Mouse (Mus musculus) heart, embryonic 10.5 days (tissue): ENCODE data around the gene Gmfb. TPM values are rescaled to one million over a fixed set of nuclear protein-coding genes. Genes with fewer than 3 reads are reported as not detected.
"Not testable (repeated sequence)": the region's sequence is repeated elsewhere in the genome, so short reads cannot be mapped to it uniquely, and the experiment has no call there.

Experiments used
- DNase-seq: peaks from one replicate; pipeline ENCODE4 v3.0.0-alpha.2; 2017; ENCODE audit warnings: low spot score
- H3K27ac ChIP-seq: fragments of 300-500 bp; sonication (generic); 2 replicates; pipeline ENCODE4 v1.5.1; 2016; ENCODE audit warnings: mild to moderate bottlenecking
- H3K27me3 ChIP-seq: fragments of 300-500 bp; sonication (generic); 2 replicates; pipeline ENCODE4 v1.6.1; 2016; ENCODE audit warnings: mild to moderate bottlenecking; ENCODE audit not compliant: poor library complexity, insufficient read depth, severe bottlenecking
- H3K36me3 ChIP-seq: fragments of 300-500 bp; sonication (generic); 2 replicates; pipeline ENCODE4 v1.6.1; 2016; ENCODE audit warnings: mild to moderate bottlenecking, moderate library complexity
- H3K4me1 ChIP-seq: fragments of 300-500 bp; sonication (generic); 2 replicates; pipeline ENCODE4 v1.6.1; 2016; ENCODE audit warnings: mild to moderate bottlenecking
- H3K4me3 ChIP-seq: fragments of 300-500 bp; sonication (generic); 2 replicates; pipeline ENCODE4 v1.5.1; 2016; ENCODE audit warnings: mild to moderate bottlenecking, moderate library complexity
- H3K9me3 ChIP-seq: fragments of 300-500 bp; sonication (generic); 2 replicates; pipeline ENCODE4 v1.6.1; 2016; ENCODE audit warnings: mild to moderate bottlenecking, moderate library complexity
- WGBS: fragments of 180-500 bp; shearing (Covaris S2); methylation state at CpG from one replicate; pipeline ENCODE4 v1.1.7; 2016; 5-methylcytosine and 5-hydroxymethylcytosine counted together
- polyA plus RNA-seq: library from polyadenylated mRNA; unstranded; fragments of >200 nt; fragmentation: Nextera tagmentation; extraction: Ambion mirVana; gene quantifications from 2 replicates; pipeline ENCODE4 v1.2.1, GENCODE M21; 2016

Gene Gmfb
- polyA plus RNA-seq, 1 experiment from 2014 or later, result 73.6 TPM

- Histone ChIP-seq H3K36me3 (no peaks in the 10 kb centered on the region), H3K27ac (no peak overlapping the region), H3K4me3 (no peak overlapping the region), H3K27me3 (peaks cover 9% of the 10 kb centered on the region; the same call in 1 of the 2 replicates), H3K4me1 (peaks cover 13% of the 10 kb centered on the region), H3K9me3 (no peaks in the 10 kb centered on the region)
- 76% methylated on average over 2 of the region's 2 CpGs for WGBS
- no peak for DNase-seq
Observed at GRCm38 (mm10) chr14:46823996-46824395, 2.0 kb upstream of the Gmfb start.

GRCm38 (mm10) chr14:46821271-46821872 lies 670 bp downstream of the Gmfb start:
- Histone ChIP-seq H3K27me3 (peaks cover 9% of the 10 kb centered on the region; the same call in 1 of the 2 replicates), H3K9me3 (no peaks in the 10 kb centered on the region), H3K4me3 (peak overlapping the region; percentile 88), H3K4me1 (peaks cover 13% of the 10 kb centered on the region), H3K27ac (peak overlapping the region; percentile 97), H3K36me3 (peaks cover 11% of the 10 kb centered on the region)
- WGBS, result under 1% methylated on average over 11 of the region's 11 CpGs
- no peak for DNase-seq

- DNase-seq, H3K9me3 ChIP-seq: not testable (repeated sequence)
- 83% methylated on average over 6 of the region's 6 CpGs for WGBS
Observed at GRCm38 (mm10) chr14:46819961-46820360, 2.1 kb downstream of the Gmfb start.

GRCm38 (mm10) chr14:46818743-46819142 lies 3.3 kb downstream of the Gmfb start:
- 92% methylated on average over 7 of the region's 7 CpGs for WGBS
- H3K27ac ChIP-seq, result no peak overlapping the region
- peaks cover 27% of the 10 kb centered on the region for H3K36me3 ChIP-seq
- H3K4me3 ChIP-seq, result no peak overlapping the region
- peaks cover 21% of the 10 kb centered on the region for H3K4me1 ChIP-seq
- no peak for DNase-seq
- H3K27me3 ChIP-seq, result peaks cover 6% of the 10 kb centered on the region; the same call in 1 of the 2 replicates
- H3K9me3 ChIP-seq, result no peaks in the 10 kb centered on the region

More at GRCm38 (mm10) chr14:46819961-46820360, 2.1 kb downstream of the Gmfb start:
- H3K27me3 ChIP-seq, H3K27ac ChIP-seq, H3K4me3 ChIP-seq: not testable (repeated sequence)
- peaks cover 21% of the 10 kb centered on the region for H3K4me1 ChIP-seq
- peaks cover 23% of the 10 kb centered on the region for H3K36me3 ChIP-seq

GRCm38 (mm10) chr14:46816916-46817622 lies 5.0 kb downstream of the Gmfb start:
- H3K4me1 ChIP-seq, result peaks cover 18% of the 10 kb centered on the region
- no peak for DNase-seq
- no peaks in the 10 kb centered on the region for H3K27me3 ChIP-seq
- H3K4me3 ChIP-seq, result no peak overlapping the region
- H3K9me3 ChIP-seq, result no peaks in the 10 kb centered on the region
- WGBS, result 90% methylated on average over 8 of the region's 8 CpGs
- no peak overlapping the region for H3K27ac ChIP-seq
- peaks cover 44% of the 10 kb centered on the region for H3K36me3 ChIP-seq

- DNase-seq, result peak; percentile 80
- Histone ChIP-seq H3K4me3 (no peak overlapping the region), H3K27me3 (no peaks in the 10 kb centered on the region), H3K36me3 (peaks cover 56% of the 10 kb centered on the region), H3K27ac (no peak overlapping the region), H3K9me3 (no peaks in the 10 kb centered on the region), H3K4me1 (peaks cover 11% of the 10 kb centered on the region)
- WGBS, result 54% methylated on average over 6 of the region's 6 CpGs
Observed at GRCm38 (mm10) chr14:46815640-46816039, 6.4 kb downstream of the Gmfb start.

- H3K9me3 ChIP-seq, result no peaks in the 10 kb centered on the region
- peaks cover 40% of the 10 kb centered on the region for H3K36me3 ChIP-seq
- whole genome bisulfite sequencing, result 82% methylated on average over 3 of the region's 3 CpGs
- H3K27me3 ChIP-seq, result no peaks in the 10 kb centered on the region
- no peak overlapping the region for H3K27ac ChIP-seq
- H3K4me1 ChIP-seq, result no peaks in the 10 kb centered on the region
- DNase-seq, result no peak
- no peak overlapping the region for H3K4me3 ChIP-seq
Observed at GRCm38 (mm10) chr14:46807927-46808326, 14.1 kb downstream of the Gmfb start.

- Histone ChIP-seq H3K4me3 (no peak overlapping the region), H3K4me1 (no peaks in the 10 kb centered on the region; the same call in 1 of the 2 replicates), H3K27ac (no peak overlapping the region), H3K9me3 (no peaks in the 10 kb centered on the region), H3K27me3 (no peaks in the 10 kb centered on the region), H3K36me3 (peaks cover 24% of the 10 kb centered on the region; the same call in 1 of the 2 replicates)
- no peak for DNase-seq
- 83% methylated on average over 5 of the region's 5 CpGs for WGBS
Observed at GRCm38 (mm10) chr14:46806186-46806585, 15.9 kb downstream of the Gmfb start.

- Histone ChIP-seq H3K27ac (no peak overlapping the region), H3K9me3 (no peaks in the 10 kb centered on the region), H3K36me3 (peaks cover 11% of the 10 kb centered on the region), H3K27me3 (no peaks in the 10 kb centered on the region), H3K4me3 (no peak overlapping the region), H3K4me1 (peaks cover 4% of the 10 kb centered on the region; the same call in 1 of the 2 replicates)
- DNase-seq, result no peak
- 79% methylated on average over 1 of the region's 1 CpGs for WGBS
Observed at GRCm38 (mm10) chr14:46803791-46804190, 18.3 kb downstream of the Gmfb start.

- WGBS, result 85% methylated on average over 4 of the region's 4 CpGs
- Histone ChIP-seq H3K4me1 (peaks cover 4% of the 10 kb centered on the region; the same call in 1 of the 2 replicates), H3K4me3 (no peak overlapping the region), H3K9me3 (no peaks in the 10 kb centered on the region), H3K27ac (no peak overlapping the region), H3K36me3 (peaks cover 11% of the 10 kb centered on the region), H3K27me3 (no peaks in the 10 kb centered on the region)
- DNase-seq, result no peak
Observed at GRCm38 (mm10) chr14:46803259-46803658, 18.8 kb downstream of the Gmfb start.

- Histone ChIP-seq H3K9me3 (no peaks in the 10 kb centered on the region), H3K27me3 (no peaks in the 10 kb centered on the region), H3K4me3 (no peak overlapping the region), H3K27ac (no peak overlapping the region), H3K4me1 (peaks cover 4% of the 10 kb centered on the region; the same call in 1 of the 2 replicates), H3K36me3 (peaks cover 11% of the 10 kb centered on the region)
- 63% methylated on average over 3 of the region's 3 CpGs for WGBS
- no peak for DNase-seq
Observed at GRCm38 (mm10) chr14:46800684-46801345, 21.2 kb downstream of the Gmfb start.

- Histone ChIP-seq H3K27me3 (no peaks in the 10 kb centered on the region), H3K4me3 (no peak overlapping the region), H3K9me3 (no peaks in the 10 kb centered on the region), H3K27ac (no peak overlapping the region), H3K4me1 (peaks cover 10% of the 10 kb centered on the region), H3K36me3 (peaks cover 6% of the 10 kb centered on the region; the same call in 1 of the 2 replicates)
- WGBS, result 87% methylated on average over 5 of the region's 5 CpGs
- DNase-seq, result no peak
Observed at GRCm38 (mm10) chr14:46794157-46794556, 27.9 kb downstream of the Gmfb start.

GRCm38 (mm10) chr14:46790723-46791122 lies 31.3 kb downstream of the Gmfb start:
- Histone ChIP-seq H3K36me3 (peaks cover 3% of the 10 kb centered on the region; the same call in 1 of the 2 replicates), H3K27me3 (no peaks in the 10 kb centered on the region), H3K27ac (no peak overlapping the region), H3K4me1 (peaks cover 27% of the 10 kb centered on the region), H3K4me3 (no peak overlapping the region), H3K9me3 (no peaks in the 10 kb centered on the region)
- no peak for DNase-seq
- WGBS, result 88% methylated on average over 6 of the region's 6 CpGs
